Mouse (Mus musculus) olfactory bulb, adult 2 months (tissue): ENCODE data around the gene Anapc5.

Source experiments
- CTCF ChIP-seq: fragments of 200-500 bp; IDR thresholded peaks from 2 replicates; pipeline ENCODE4 v1.5.1; 2012; ENCODE audit warnings: low read depth, mild to moderate bottlenecking, low read length, moderate library complexity; ENCODE audit not compliant: insufficient read depth
- POLR2A ChIP-seq: fragments of 200-500 bp; IDR thresholded peaks from 2 replicates; pipeline ENCODE4 v1.6.1; 2012; ENCODE audit warnings: mild to moderate bottlenecking, low read depth, low read length, moderate library complexity; ENCODE audit not compliant: insufficient read depth

GRCm38 (mm10) chr5:122763271-122764031 lies 57.7 kb downstream of the Anapc5 start:
- TF ChIP-seq POLR2A (no peak), CTCF (no peak)
